Mouse (Mus musculus) embryonic facial prominence, embryonic 15.5 days (tissue): ENCODE results near the gene Ip6k3. TPM values are rescaled to one million over a fixed set of nuclear protein-coding genes. Genes with fewer than 3 reads are reported as not detected.

Experiments
- ATAC-seq: fragments of 200-750 bp; cut with Nextera tagmentation; 2 replicates; pipeline ENCODE4 v1.8.0; 2017; ENCODE audit warnings: low read depth, moderate TSS enrichment; ENCODE audit not compliant: insufficient number of reproducible peaks, low FRiP score, low TSS enrichment
- H3K27ac ChIP-seq: fragments of 300-500 bp; sonication (generic); replicated peaks from 2 replicates; pipeline ENCODE4 v1.5.1; 2015; ENCODE audit warnings: mild to moderate bottlenecking, inconsistent platforms
- H3K27me3 ChIP-seq: fragments of 300-500 bp; sonication (generic); 2 replicates; pipeline ENCODE4 v1.6.1; 2015; ENCODE audit warnings: inconsistent platforms
- H3K36me3 ChIP-seq: fragments of 300-500 bp; sonication (generic); 2 replicates; pipeline ENCODE4 v1.6.1; 2015; ENCODE audit warnings: mild to moderate bottlenecking, inconsistent platforms
- H3K4me1 ChIP-seq: fragments of 300-500 bp; sonication (generic); 2 replicates; pipeline ENCODE4 v1.6.1; 2015; ENCODE audit warnings: inconsistent platforms
- H3K4me2 ChIP-seq: fragments of 300-500 bp; sonication (generic); replicated peaks from 2 replicates; pipeline ENCODE4 v1.6.1; 2015; ENCODE audit warnings: mild to moderate bottlenecking, inconsistent platforms
- H3K4me3 ChIP-seq: fragments of 300-500 bp; sonication (generic); replicated peaks from 2 replicates; pipeline ENCODE4 v1.5.1; 2015; ENCODE audit warnings: mild to moderate bottlenecking, inconsistent platforms
- H3K9ac ChIP-seq: fragments of 300-500 bp; sonication (generic); 2 replicates; pipeline ENCODE4 v1.6.1; 2015; ENCODE audit warnings: inconsistent platforms
- H3K9me3 ChIP-seq: fragments of 300-500 bp; sonication (generic); replicated peaks from 2 replicates; pipeline ENCODE4 v1.6.1; 2016; ENCODE audit warnings: inconsistent platforms
- WGBS: fragments of 180-500 bp; shearing (Covaris S2); methylation state at CpG from one replicate; pipeline ENCODE4 v1.1.7; 2015; 5-methylcytosine and 5-hydroxymethylcytosine counted together
- polyA plus RNA-seq: library from polyadenylated mRNA; unstranded; fragments of >200 nt; fragmentation: Nextera tagmentation; extraction: Ambion mirVana; gene quantifications from 2 replicates; pipeline ENCODE4 v1.2.1, GENCODE M21; 2015

Ip6k3 gene
- 0.81 and 0.91 TPM in 2 replicates for polyA plus RNA-seq

GRCm38 (mm10) chr17:27167545-27167944 is at the start of gene Ip6k3:
Gene Ip6k3 (minus strand): TSS chr17:27167795.
- no peak within 1 kb of the TSS for H3K4me2 ChIP-seq
- no peak within 1 kb of the TSS for H3K27ac ChIP-seq
- H3K9me3 ChIP-seq, result no peaks in the 10 kb centered on the region
- no peak for ATAC-seq
- peaks cover 19% of the 10 kb centered on the region for H3K4me1 ChIP-seq
- H3K27me3 ChIP-seq, result no peaks in the 10 kb centered on the region
- 39% methylated on average over 4 of the region's 4 CpGs for whole genome bisulfite sequencing
- H3K36me3 ChIP-seq, result no peaks in the 10 kb centered on the region
- no peak within 1 kb of the TSS for H3K9ac ChIP-seq
- H3K4me3 ChIP-seq, result no peak within 1 kb of the TSS

GRCm38 (mm10) chr17:27212768-27213525 is 45.4 kb upstream of the Ip6k3 start:
- 3% methylated on average over 11 of the region's 11 CpGs for WGBS
- H3K9ac ChIP-seq, result no peak overlapping the region
- no peak overlapping the region for H3K4me3 ChIP-seq
- no peaks in the 10 kb centered on the region for H3K4me1 ChIP-seq
- H3K36me3 ChIP-seq, result no peaks in the 10 kb centered on the region
- H3K4me2 ChIP-seq, result no peak overlapping the region
- no peak for ATAC-seq
- no peak overlapping the region for H3K27ac ChIP-seq
- H3K9me3 ChIP-seq, result no peaks in the 10 kb centered on the region
- H3K27me3 ChIP-seq, result peaks cover 10% of the 10 kb centered on the region; the same call in 1 of the 2 replicates

DNA sequence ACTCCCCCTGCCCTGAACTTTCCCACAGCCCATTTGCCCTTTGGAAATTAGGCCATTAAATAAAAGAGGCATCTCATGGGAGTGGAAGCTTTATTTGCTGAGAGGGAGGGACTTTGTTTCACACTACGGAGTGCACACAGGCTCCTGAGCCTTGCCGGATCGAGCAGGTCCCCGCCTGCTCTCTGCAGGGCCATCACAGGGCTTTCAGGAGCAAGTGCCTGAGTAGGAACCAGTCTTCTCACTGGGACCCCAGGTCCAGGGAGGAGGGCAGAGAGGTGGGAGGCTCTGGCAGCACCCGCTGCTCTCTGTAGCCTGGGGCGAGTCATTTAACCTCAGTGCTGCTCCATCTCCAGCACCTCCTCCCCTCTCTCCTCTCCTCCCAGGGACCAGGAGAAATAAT is 44.4 kb upstream of the Ip6k3 start:
- peaks cover 10% of the 10 kb centered on the region; the same call in 1 of the 2 replicates for H3K27me3 ChIP-seq
- H3K4me3 ChIP-seq, result no peak overlapping the region
- no peak overlapping the region for H3K27ac ChIP-seq
- no peaks in the 10 kb centered on the region for H3K36me3 ChIP-seq
- H3K4me1 ChIP-seq, result no peaks in the 10 kb centered on the region
- H3K9ac ChIP-seq, result no peak overlapping the region
- no peak for ATAC-seq
- H3K9me3 ChIP-seq, result no peaks in the 10 kb centered on the region
- H3K4me2 ChIP-seq, result no peak overlapping the region
- 24% methylated on average over 6 of the region's 6 CpGs for WGBS

- Histone ChIP-seq H3K27ac (no peak overlapping the region), H3K9me3 (no peaks in the 10 kb centered on the region), H3K4me2 (no peak overlapping the region), H3K27me3 (0 out of 2 replicates have a peak, but pooled peaks cover 5% of the 10 kb centered on the region), H3K9ac (no peak overlapping the region), H3K4me1 (peaks cover 12% of the 10 kb centered on the region), H3K36me3 (peaks cover 4% of the 10 kb centered on the region; the same call in 1 of the 2 replicates), H3K4me3 (no peak overlapping the region)
- WGBS, result 57% methylated on average over 11 of the region's 11 CpGs
- no peak for ATAC-seq
These were observed 39.6 kb upstream of the Ip6k3 start for GRCm38 (mm10) chr17:27207113-27207707.

DNA sequence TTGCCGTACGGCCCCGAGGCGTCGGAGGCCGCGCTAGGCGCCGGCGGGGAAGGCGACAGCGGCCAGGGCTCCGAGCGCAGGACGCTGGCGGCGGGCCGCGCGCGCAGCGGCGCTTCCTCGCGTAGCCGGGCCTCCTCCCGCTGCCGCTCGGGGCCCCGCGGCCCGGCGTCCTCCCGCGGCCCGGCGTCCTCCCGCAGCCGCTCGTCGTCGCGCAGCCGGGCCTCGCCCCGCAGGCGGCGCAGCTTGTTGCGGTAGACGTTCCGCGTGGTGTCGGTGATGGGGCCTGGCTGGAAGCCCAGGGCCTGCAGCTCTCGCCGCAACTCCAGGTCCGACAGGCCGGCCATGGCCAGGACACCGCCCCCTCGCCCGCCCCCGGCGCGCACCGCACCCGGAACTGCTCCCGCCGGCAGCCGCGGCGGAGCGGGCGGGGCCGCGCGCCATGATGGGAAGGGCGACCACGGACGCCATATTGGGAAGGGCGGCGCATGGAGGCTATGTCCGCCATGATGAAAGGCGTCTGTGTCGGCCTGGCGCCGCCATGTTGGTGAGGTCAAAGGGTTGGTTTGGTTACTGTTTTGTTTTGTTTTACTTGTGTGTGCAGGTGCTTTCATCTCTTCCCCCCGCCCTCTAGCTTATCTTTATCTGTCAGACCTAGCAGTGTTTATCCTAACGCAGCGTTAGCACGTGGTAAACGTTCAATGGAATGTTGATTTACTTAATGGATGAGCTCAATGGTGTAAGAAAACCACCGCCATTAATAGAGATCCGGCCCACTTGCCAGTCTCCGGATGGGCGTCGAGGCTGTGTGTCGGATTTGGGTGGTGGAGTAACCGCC is 36.7 kb upstream of the Ip6k3 start, which contains the start of gene Lemd2:
Lemd2 (minus strand) TSS at position 395 of the 835 bp plus-strand sequence.
- peaks cover 20% of the 10 kb centered on the region for H3K4me1 ChIP-seq
- peak; percentile 93 for ATAC-seq
- peak within 1 kb of the TSS; percentile 95 for H3K27ac ChIP-seq
- H3K27me3 ChIP-seq, result no peaks in the 10 kb centered on the region
- WGBS, result 5% methylated on average over 76 of the region's 97 CpGs
- H3K9me3 ChIP-seq, result no peaks in the 10 kb centered on the region
- peaks cover 33% of the 10 kb centered on the region for H3K36me3 ChIP-seq
- peak within 1 kb of the TSS; percentile 94 for H3K9ac ChIP-seq
- peak within 1 kb of the TSS; percentile 93 for H3K4me3 ChIP-seq
- peak within 1 kb of the TSS; percentile 82 for H3K4me2 ChIP-seq

GRCm38 (mm10) chr17:27203358-27204074 is 35.9 kb upstream of the Ip6k3 start:
- H3K9me3 ChIP-seq, result no peaks in the 10 kb centered on the region
- peak overlapping the region; percentile 95 for H3K27ac ChIP-seq
- H3K4me1 ChIP-seq, result peaks cover 20% of the 10 kb centered on the region
- under 1% methylated on average over 69 of the region's 74 CpGs for WGBS
- H3K27me3 ChIP-seq, result no peaks in the 10 kb centered on the region
- H3K4me2 ChIP-seq, result peak overlapping the region; percentile 82
- ATAC-seq, result peak; percentile 54
- peak overlapping the region; percentile 93 for H3K4me3 ChIP-seq
- peaks cover 41% of the 10 kb centered on the region for H3K36me3 ChIP-seq
- H3K9ac ChIP-seq, result peak overlapping the region; percentile 94

- peak overlapping the region; percentile 95 for H3K27ac ChIP-seq
- 38% methylated on average over 14 of the region's 14 CpGs for WGBS
- no peak for ATAC-seq
These were observed 35.3 kb upstream of the Ip6k3 start for GRCm38 (mm10) chr17:27202919-27203357.

DNA sequence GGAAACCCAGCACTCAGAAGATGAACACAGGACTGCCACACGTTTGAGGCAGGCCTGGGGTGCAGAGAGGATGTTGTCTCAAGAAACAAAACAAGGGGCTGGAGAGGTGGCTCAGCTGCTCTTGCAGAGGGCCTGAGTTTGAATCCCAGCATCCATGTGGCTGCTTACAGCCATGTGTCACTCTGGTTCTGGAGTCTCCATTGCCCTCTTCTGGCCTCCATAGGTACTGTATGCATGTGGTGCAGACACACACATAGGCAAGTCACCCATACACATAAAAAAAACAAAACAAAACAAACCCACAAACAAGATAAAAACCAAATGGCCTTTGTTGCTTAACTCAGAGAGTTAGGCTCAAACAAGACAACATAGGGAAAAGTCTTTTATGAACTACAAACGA is 34.4 kb upstream of the Ip6k3 start:
- Histone ChIP-seq H3K36me3 (peaks cover 54% of the 10 kb centered on the region), H3K4me2 (no peak overlapping the region), H3K27ac (no peak overlapping the region), H3K4me3 (no peak overlapping the region), H3K27me3 (no peaks in the 10 kb centered on the region), H3K4me1 (peaks cover 22% of the 10 kb centered on the region), H3K9ac (no peak overlapping the region), H3K9me3 (no peaks in the 10 kb centered on the region)
- WGBS, result 89% methylated on average over 2 of the region's 2 CpGs
- ATAC-seq, result no peak

More at GRCm38 (mm10) chr17:27202919-27203357, 35.3 kb upstream of the Ip6k3 start:
- Histone ChIP-seq H3K4me1 (peaks cover 20% of the 10 kb centered on the region), H3K4me3 (peak overlapping the region; percentile 93), H3K27me3 (no peaks in the 10 kb centered on the region), H3K9me3 (no peaks in the 10 kb centered on the region), H3K36me3 (peaks cover 46% of the 10 kb centered on the region), H3K4me2 (peak overlapping the region; percentile 82), H3K9ac (peak overlapping the region; percentile 94)

DNA sequence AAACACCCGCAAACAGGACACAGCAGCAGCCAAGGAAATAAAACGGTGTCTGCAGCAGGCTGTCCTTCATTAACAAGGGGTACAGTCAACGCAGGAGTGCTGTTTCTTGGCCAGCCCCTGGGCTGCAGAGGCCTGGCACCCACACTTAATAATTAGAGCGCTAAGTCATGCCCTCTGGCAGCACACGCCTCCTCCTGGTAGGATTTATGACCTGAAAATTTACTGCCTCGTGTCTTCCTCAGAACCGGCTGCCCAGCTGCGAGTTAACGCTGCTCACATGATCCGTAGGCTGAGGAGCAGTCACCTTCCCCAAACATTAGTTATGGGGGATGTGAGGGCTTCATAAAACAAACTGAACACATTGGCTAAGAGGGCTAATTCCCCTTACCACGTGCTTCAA is 33.2 kb upstream of the Ip6k3 start:
- ATAC-seq, result no peak
- Histone ChIP-seq H3K27me3 (no peaks in the 10 kb centered on the region), H3K36me3 (peaks cover 64% of the 10 kb centered on the region), H3K4me1 (peaks cover 23% of the 10 kb centered on the region), H3K4me2 (no peak overlapping the region), H3K9me3 (no peaks in the 10 kb centered on the region), H3K4me3 (no peak overlapping the region), H3K27ac (no peak overlapping the region), H3K9ac (no peak overlapping the region)
- 64% methylated on average over 11 of the region's 11 CpGs for WGBS

GRCm38 (mm10) chr17:27199864-27200263 is 32.3 kb upstream of the Ip6k3 start:
- H3K4me2 ChIP-seq, result no peak overlapping the region
- H3K9ac ChIP-seq, result no peak overlapping the region
- no peak for ATAC-seq

More at GRCm38 (mm10) chr17:27199864-27200263, 32.3 kb upstream of the Ip6k3 start:
- peaks cover 73% of the 10 kb centered on the region for H3K36me3 ChIP-seq
- no peak overlapping the region for H3K4me3 ChIP-seq
- no peaks in the 10 kb centered on the region for H3K9me3 ChIP-seq
- H3K27ac ChIP-seq, result no peak overlapping the region
- WGBS, result 77% methylated on average over 7 of the region's 7 CpGs
- peaks cover 25% of the 10 kb centered on the region for H3K4me1 ChIP-seq
- no peaks in the 10 kb centered on the region for H3K27me3 ChIP-seq
